Mouse (Mus musculus): Measurements from ENCODE around the gene C2cd5. TPM values are rescaled to one million over a fixed set of nuclear protein-coding genes. Genes with fewer than 3 reads are reported as not detected.
A peak's percentile ranks its signal among the peaks of the same experiment; 100 is the strongest.

Gene C2cd5
- total RNA-seq, 2 experiments from 2014 or later = 98.8 to 122 TPM

GRCm38 (mm10) chr6:143080774-143081173 lies 19.2 kb downstream of the C2cd5 start:
- no peak for ATAC-seq (replicated peaks; ENCODE audit: low FRiP score, poor library complexity, severe bottlenecking)

GRCm38 (mm10) chr6:143079126-143079525 lies 20.8 kb downstream of the C2cd5 start:
- ATAC-seq (replicated peaks; ENCODE audit: low FRiP score, poor library complexity, severe bottlenecking) = no peak

GRCm38 (mm10) chr6:143076461-143076860 lies 23.5 kb downstream of the C2cd5 start:
- ATAC-seq (replicated peaks; ENCODE audit: low FRiP score, poor library complexity, severe bottlenecking) = no peak

- ATAC-seq (replicated peaks; ENCODE audit: low FRiP score, poor library complexity, severe bottlenecking) = no peak
These were observed 26.0 kb downstream of the C2cd5 start for GRCm38 (mm10) chr6:143073914-143074313.

GRCm38 (mm10) chr6:143073476-143073875 lies 26.5 kb downstream of the C2cd5 start:
- ATAC-seq (replicated peaks; ENCODE audit: low FRiP score, poor library complexity, severe bottlenecking) = no peak

GRCm38 (mm10) chr6:143072412-143073014 lies 27.4 kb downstream of the C2cd5 start:
- no peak for ATAC-seq (replicated peaks; ENCODE audit: low FRiP score, poor library complexity, severe bottlenecking)

GRCm38 (mm10) chr6:143070736-143071135 lies 29.2 kb downstream of the C2cd5 start:
- no peak for ATAC-seq (replicated peaks; ENCODE audit: low FRiP score, poor library complexity, severe bottlenecking)

GRCm38 (mm10) chr6:143070019-143070418 lies 29.9 kb downstream of the C2cd5 start:
- ATAC-seq (replicated peaks; ENCODE audit: low FRiP score, poor library complexity, severe bottlenecking) = no peak

GRCm38 (mm10) chr6:143069606-143070005 lies 30.3 kb downstream of the C2cd5 start:
- no peak for ATAC-seq (replicated peaks; ENCODE audit: low FRiP score, poor library complexity, severe bottlenecking)

- ATAC-seq (replicated peaks; ENCODE audit: low FRiP score, poor library complexity, severe bottlenecking) = peak; percentile 93
These were observed 31.6 kb downstream of the C2cd5 start for GRCm38 (mm10) chr6:143068181-143068915.

- ATAC-seq (replicated peaks; ENCODE audit: low FRiP score, poor library complexity, severe bottlenecking) = 0 out of 2 replicates have a peak, but pooled peaks have one; percentile 31
These were observed 32.3 kb downstream of the C2cd5 start for GRCm38 (mm10) chr6:143067654-143068053.

- ATAC-seq (replicated peaks; ENCODE audit: low FRiP score, poor library complexity, severe bottlenecking) = no peak
These were observed 33.1 kb downstream of the C2cd5 start for GRCm38 (mm10) chr6:143066859-143067258.

GRCm38 (mm10) chr6:143064047-143064446 lies 35.9 kb downstream of the C2cd5 start:
- ATAC-seq (replicated peaks; ENCODE audit: low FRiP score, poor library complexity, severe bottlenecking) = no peak

GRCm38 (mm10) chr6:143057601-143058000 lies 42.3 kb downstream of the C2cd5 start:
- ATAC-seq (replicated peaks; ENCODE audit: low FRiP score, poor library complexity, severe bottlenecking) = no peak

GRCm38 (mm10) chr6:143051566-143051965 lies 48.4 kb downstream of the C2cd5 start:
- no peak for ATAC-seq (replicated peaks; ENCODE audit: low FRiP score, poor library complexity, severe bottlenecking)

GRCm38 (mm10) chr6:143049791-143050555 lies 50.0 kb downstream of the C2cd5 start:
- no peak for ATAC-seq (replicated peaks; ENCODE audit: low FRiP score, poor library complexity, severe bottlenecking)

- ATAC-seq (replicated peaks; ENCODE audit: low FRiP score, poor library complexity, severe bottlenecking) = no peak
These were observed 50.8 kb downstream of the C2cd5 start for GRCm38 (mm10) chr6:143049117-143049516.

- ATAC-seq (replicated peaks; ENCODE audit: low FRiP score, poor library complexity, severe bottlenecking) = no peak
These were observed 52.2 kb downstream of the C2cd5 start for GRCm38 (mm10) chr6:143047538-143048258.

- ATAC-seq (replicated peaks; ENCODE audit: low FRiP score, poor library complexity, severe bottlenecking) = no peak
These were observed 58.4 kb downstream of the C2cd5 start for GRCm38 (mm10) chr6:143041578-143041977.

- ATAC-seq (replicated peaks; ENCODE audit: low FRiP score, poor library complexity, severe bottlenecking) = 0 out of 2 replicates have a peak, but pooled peaks have one; percentile 53
These were observed 64.7 kb downstream of the C2cd5 start for GRCm38 (mm10) chr6:143035261-143035660.
